Mouse (Mus musculus): ENCODE measurements around the gene Vmn1r4. TPM values are rescaled to one million over a fixed set of nuclear protein-coding genes. Genes with fewer than 3 reads are reported as not detected.

Gene Vmn1r4
- 0.38 and 0.46 TPM in 2 replicates for polyA plus RNA-seq (2014; fragmentation: Nextera tagmentation; extraction: Ambion mirVana)

DNA sequence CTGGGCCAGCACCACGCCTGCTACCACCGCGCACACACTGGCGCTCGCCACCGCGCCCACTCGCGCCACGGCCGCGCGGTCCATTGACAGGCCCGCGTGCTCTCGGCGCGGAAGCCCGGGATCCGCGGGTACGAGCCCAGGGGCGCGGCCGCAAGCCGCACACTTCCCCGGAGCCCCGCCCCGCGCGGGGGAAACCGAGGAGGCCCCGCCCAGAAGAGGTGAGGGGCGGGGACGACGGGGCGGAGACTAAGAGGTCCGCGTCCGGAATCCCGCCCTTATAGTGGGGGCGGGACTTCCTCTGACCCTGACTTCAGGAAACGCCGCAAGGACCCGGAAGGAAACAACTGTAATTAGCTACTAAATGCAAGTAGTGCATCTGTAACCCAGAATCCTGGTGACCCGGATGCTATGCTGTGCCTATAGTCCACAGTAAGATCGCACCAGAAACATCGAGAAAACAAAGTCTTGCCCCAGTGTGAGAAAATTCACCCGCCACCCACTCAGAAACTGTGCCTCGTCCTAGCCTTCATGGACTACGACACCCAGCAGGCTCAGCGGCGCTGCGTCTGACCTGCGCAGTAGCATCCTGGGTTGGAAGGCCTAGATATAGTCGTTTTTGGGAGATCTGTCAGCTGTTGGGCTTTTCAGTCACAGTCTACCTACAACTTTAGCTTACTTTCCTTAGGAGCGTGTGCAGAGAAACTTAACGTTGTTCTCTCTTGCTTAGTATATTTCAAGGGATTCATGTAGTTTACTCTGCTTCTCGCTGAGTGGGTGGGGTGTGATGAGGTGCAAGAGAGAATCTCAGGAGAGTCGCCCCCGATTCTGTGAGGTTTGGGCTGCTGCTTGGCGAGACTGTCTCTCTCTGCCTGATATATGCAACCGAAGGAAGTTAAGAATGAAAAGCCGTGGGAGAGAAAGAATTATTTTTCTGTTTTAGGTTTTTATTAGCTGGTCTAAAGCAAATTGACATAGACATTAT, at the start of gene Vmn1r4, which contains the start of gene Nt5c3:
Gene Vmn1r4 (plus strand): TSS at position 290 of the 982 bp plus-strand sequence.
Gene Nt5c3 (minus strand): TSS at position 207 of the 982 bp plus-strand sequence.
- Histone ChIP-seq H3K4me2 (ENCODE audit: low read depth, low read length) (peak within 1 kb of the TSS; percentile 57), H3K4me1 (ENCODE audit: control insufficient read depth, insufficient read depth, low read length) (no peaks in the 10 kb centered on the region), H3K4me3 (ENCODE audit: low read depth, low read length) (peak within 1 kb of the TSS; percentile 72), H3K9me3 (ENCODE audit: control insufficient read depth, low read length) (peaks cover 3% of the 10 kb centered on the region; the same call in 1 of the 2 replicates), H3K27ac (replicated peaks; ENCODE audit: low read depth, low read length) (peak within 1 kb of the TSS; percentile 80), H3K9ac (ENCODE audit: low read depth, low read length) (peak within 1 kb of the TSS; percentile 75), H3K27me3 (replicated peaks; ENCODE audit: control insufficient read depth, insufficient read depth, low read length) (no peaks in the 10 kb centered on the region), H3K36me3 (ENCODE audit: control insufficient read depth, insufficient read depth, low read length) (no peaks in the 10 kb centered on the region)
- ATAC-seq (ENCODE audit: low read depth) (peak; percentile 97), DNase-seq (ENCODE audit: low spot score) (peak; percentile 98)
- WGBS: 3% methylated on average over 64 of the region's 64 CpGs

DNA sequence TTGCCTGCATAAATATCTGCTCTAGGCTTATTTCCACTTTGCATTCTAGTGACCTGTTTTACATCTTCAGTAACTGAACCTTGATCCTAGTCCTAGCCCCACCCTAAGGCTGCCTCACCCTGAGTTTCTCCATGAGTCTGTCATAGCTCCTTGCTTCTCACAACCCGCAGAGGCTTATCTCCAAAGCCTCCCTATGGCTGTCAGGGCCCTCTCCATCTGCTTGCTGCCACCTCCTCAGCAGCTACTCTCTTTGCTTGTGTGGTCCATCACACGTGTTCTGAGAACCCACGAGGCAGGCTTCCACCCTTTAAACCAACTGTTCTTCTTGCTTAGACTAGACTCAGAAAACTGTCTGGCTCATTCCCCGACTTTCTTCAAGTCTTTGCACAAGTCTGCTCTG, 46.9 kb upstream of the Vmn1r4 start:
- H3K4me2 ChIP-seq (ENCODE audit: low read depth, low read length): no peak overlapping the region
- no peak overlapping the region for H3K4me3 ChIP-seq (ENCODE audit: low read depth, low read length)
- H3K36me3 ChIP-seq (ENCODE audit: control insufficient read depth, insufficient read depth, low read length): peaks cover 77% of the 10 kb centered on the region
- H3K4me1 ChIP-seq (ENCODE audit: control insufficient read depth, insufficient read depth, low read length): no peaks in the 10 kb centered on the region
- H3K27me3 ChIP-seq (replicated peaks; ENCODE audit: control insufficient read depth, insufficient read depth, low read length): no peaks in the 10 kb centered on the region
- WGBS: 90% methylated on average over 4 of the region's 4 CpGs
- no peak for ATAC-seq (ENCODE audit: low read depth)
- DNase-seq (ENCODE audit: low spot score): no peak
- no peaks in the 10 kb centered on the region for H3K9me3 ChIP-seq (ENCODE audit: control insufficient read depth, low read length)
- no peak overlapping the region for H3K9ac ChIP-seq (ENCODE audit: low read depth, low read length)
- H3K27ac ChIP-seq (replicated peaks; ENCODE audit: low read depth, low read length): no peak overlapping the region

DNA sequence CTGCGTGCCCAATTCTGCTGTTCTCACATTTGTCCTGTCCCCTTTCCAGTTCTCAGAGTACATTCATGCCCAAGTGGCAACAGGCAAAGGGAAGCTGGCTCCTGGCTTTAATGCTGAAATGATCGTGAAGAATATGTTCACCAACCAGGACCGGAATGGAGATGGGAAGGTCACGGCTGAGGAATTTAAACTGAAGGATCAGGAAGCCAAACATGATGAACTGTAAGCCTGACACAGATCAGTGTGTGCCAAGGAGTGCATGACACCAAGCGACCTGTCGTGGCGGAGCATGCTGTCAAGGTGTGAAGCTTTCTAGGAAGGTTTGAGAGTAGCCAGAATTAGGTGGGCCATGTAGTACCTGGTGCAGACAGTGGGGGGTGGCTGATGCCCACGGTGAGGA, 45.8 kb upstream of the Vmn1r4 start:
- H3K9me3 ChIP-seq (ENCODE audit: control insufficient read depth, low read length): no peaks in the 10 kb centered on the region
- DNase-seq (ENCODE audit: low spot score): no peak
- H3K36me3 ChIP-seq (ENCODE audit: control insufficient read depth, insufficient read depth, low read length): peaks cover 84% of the 10 kb centered on the region
- H3K4me2 ChIP-seq (ENCODE audit: low read depth, low read length): no peak overlapping the region
- WGBS: 91% methylated on average over 8 of the region's 8 CpGs
- no peak for ATAC-seq (ENCODE audit: low read depth)
- H3K4me1 ChIP-seq (ENCODE audit: control insufficient read depth, insufficient read depth, low read length): no peaks in the 10 kb centered on the region
- H3K4me3 ChIP-seq (ENCODE audit: low read depth, low read length): no peak overlapping the region
- H3K27me3 ChIP-seq (replicated peaks; ENCODE audit: control insufficient read depth, insufficient read depth, low read length): no peaks in the 10 kb centered on the region
- no peak overlapping the region for H3K27ac ChIP-seq (replicated peaks; ENCODE audit: low read depth, low read length)
- H3K9ac ChIP-seq (ENCODE audit: low read depth, low read length): no peak overlapping the region

DNA sequence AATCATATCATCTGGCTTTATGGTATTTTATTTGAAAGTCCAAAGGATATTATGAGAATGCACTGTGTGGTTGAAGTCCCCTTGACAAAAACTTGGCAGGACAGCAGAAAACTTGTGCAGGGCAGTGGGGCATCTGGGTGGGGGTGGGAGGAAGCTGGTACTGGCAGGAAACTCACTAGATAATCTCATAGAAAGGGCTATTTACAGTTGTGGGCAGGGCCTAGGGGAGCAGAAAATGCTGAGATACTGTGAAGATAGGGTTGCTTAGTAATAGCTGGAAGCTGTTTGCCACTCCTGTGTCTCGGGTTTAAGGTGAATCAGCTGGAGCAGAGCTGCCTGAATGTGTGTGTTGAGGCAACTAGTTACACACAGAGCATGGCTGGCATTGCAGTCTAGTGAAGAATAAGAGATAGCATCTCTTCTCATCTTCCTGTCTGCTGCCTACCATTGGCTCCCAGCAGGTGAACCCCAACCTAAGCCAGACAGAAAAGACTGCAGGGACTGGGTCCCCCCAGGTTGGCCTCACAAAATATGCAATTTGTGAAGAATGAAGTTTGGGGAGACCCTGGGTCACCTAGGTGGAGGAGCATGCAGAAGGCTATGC, 44.4 kb upstream of the Vmn1r4 start:
- ATAC-seq (ENCODE audit: low read depth) (no peak), DNase-seq (ENCODE audit: low spot score) (no peak)
- Histone ChIP-seq H3K4me1 (ENCODE audit: control insufficient read depth, insufficient read depth, low read length) (no peaks in the 10 kb centered on the region), H3K4me2 (ENCODE audit: low read depth, low read length) (no peak overlapping the region), H3K27ac (replicated peaks; ENCODE audit: low read depth, low read length) (no peak overlapping the region), H3K9me3 (ENCODE audit: control insufficient read depth, low read length) (no peaks in the 10 kb centered on the region), H3K36me3 (ENCODE audit: control insufficient read depth, insufficient read depth, low read length) (peaks cover 88% of the 10 kb centered on the region), H3K27me3 (replicated peaks; ENCODE audit: control insufficient read depth, insufficient read depth, low read length) (no peaks in the 10 kb centered on the region), H3K9ac (ENCODE audit: low read depth, low read length) (no peak overlapping the region), H3K4me3 (ENCODE audit: low read depth, low read length) (no peak overlapping the region)
- 75% methylated on average over 1 of the region's 1 CpGs for WGBS

DNA sequence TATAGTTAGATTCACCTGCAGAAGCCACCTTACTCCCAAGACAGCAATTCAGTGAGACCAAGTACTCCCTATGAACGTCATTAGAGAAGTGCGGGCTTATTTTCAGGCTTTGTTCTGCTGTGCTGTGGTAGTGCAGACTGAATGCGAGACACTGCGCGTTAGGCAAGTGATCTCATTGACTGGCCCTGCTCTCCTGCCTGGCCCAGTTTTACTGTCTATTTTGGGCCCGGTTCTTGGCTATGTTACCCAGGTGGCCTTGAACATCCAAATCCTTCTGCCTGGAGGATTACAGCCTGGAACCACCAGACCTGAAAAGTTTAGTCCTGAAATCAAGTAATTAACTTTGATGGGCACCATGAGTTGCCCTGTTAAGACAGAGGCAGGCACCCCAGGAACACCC, 35.3 kb upstream of the Vmn1r4 start:
- H3K27me3 ChIP-seq (replicated peaks; ENCODE audit: control insufficient read depth, insufficient read depth, low read length): no peaks in the 10 kb centered on the region
- H3K9ac ChIP-seq (ENCODE audit: low read depth, low read length): no peak overlapping the region
- H3K4me2 ChIP-seq (ENCODE audit: low read depth, low read length): no peak overlapping the region
- H3K36me3 ChIP-seq (ENCODE audit: control insufficient read depth, insufficient read depth, low read length): peaks cover 52% of the 10 kb centered on the region
- H3K4me1 ChIP-seq (ENCODE audit: control insufficient read depth, insufficient read depth, low read length): no peaks in the 10 kb centered on the region
- DNase-seq (ENCODE audit: low spot score) (no peak), ATAC-seq (ENCODE audit: low read depth) (no peak)
- H3K27ac ChIP-seq (replicated peaks; ENCODE audit: low read depth, low read length): no peak overlapping the region
- 0 out of 2 replicates have a peak, but pooled peaks cover 4% of the 10 kb centered on the region for H3K9me3 ChIP-seq (ENCODE audit: control insufficient read depth, low read length)
- 91% methylated on average over 6 of the region's 6 CpGs for WGBS
- H3K4me3 ChIP-seq (ENCODE audit: low read depth, low read length): no peak overlapping the region

DNA sequence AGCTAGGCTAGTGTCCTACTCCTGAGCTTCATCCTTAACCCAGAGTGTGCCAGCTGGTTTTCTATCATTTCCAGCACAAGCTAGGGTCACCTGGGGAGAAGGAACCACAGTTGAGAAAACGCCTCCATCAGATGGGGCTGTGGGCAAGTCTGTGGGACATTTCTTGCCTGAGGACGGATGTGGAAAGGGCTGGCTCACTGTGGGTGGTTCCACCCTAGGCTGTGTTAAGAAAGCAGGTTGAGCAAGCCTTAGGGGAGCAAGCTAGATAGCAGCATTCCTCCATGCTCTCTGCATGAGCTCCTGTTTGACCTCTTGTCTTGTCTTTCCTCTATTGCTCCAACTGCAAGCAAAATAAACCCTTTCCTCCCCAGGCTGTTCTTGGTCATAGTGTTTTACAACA, 33.1 kb upstream of the Vmn1r4 start:
- 78% methylated on average over 2 of the region's 2 CpGs for WGBS
- DNase-seq (ENCODE audit: low spot score) (no peak), ATAC-seq (ENCODE audit: low read depth) (no peak)
- H3K9ac ChIP-seq (ENCODE audit: low read depth, low read length): no peak overlapping the region
- H3K27ac ChIP-seq (replicated peaks; ENCODE audit: low read depth, low read length): no peak overlapping the region
- no peaks in the 10 kb centered on the region for H3K27me3 ChIP-seq (replicated peaks; ENCODE audit: control insufficient read depth, insufficient read depth, low read length)
- 0 out of 2 replicates have a peak, but pooled peaks cover 4% of the 10 kb centered on the region for H3K9me3 ChIP-seq (ENCODE audit: control insufficient read depth, low read length)
- H3K4me1 ChIP-seq (ENCODE audit: control insufficient read depth, insufficient read depth, low read length): no peaks in the 10 kb centered on the region
- H3K4me3 ChIP-seq (ENCODE audit: low read depth, low read length): no peak overlapping the region
- no peak overlapping the region for H3K4me2 ChIP-seq (ENCODE audit: low read depth, low read length)
- peaks cover 38% of the 10 kb centered on the region for H3K36me3 ChIP-seq (ENCODE audit: control insufficient read depth, insufficient read depth, low read length)

DNA sequence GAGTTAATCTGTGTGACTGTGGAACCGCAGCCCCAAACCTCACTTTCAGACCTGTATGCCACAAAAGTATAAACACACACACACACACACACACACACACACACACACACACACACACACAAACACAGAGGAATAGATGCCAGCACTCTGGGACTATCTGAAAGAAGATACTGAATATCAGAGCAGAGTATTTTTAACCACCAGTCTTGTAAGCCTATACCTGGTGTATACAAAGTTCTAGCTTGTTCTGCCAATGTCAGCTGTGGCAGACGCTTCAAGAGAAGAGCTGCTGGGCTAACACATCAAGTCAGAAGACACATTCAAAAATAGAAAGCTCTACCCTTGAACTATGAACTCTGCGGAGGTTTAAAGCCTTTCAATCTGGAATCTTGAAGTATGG, 24.2 kb upstream of the Vmn1r4 start:
- Histone ChIP-seq H3K9ac (ENCODE audit: low read depth, low read length) (no peak overlapping the region), H3K27me3 (replicated peaks; ENCODE audit: control insufficient read depth, insufficient read depth, low read length) (no peaks in the 10 kb centered on the region), H3K4me1 (ENCODE audit: control insufficient read depth, insufficient read depth, low read length) (peaks cover 11% of the 10 kb centered on the region; the same call in 1 of the 2 replicates), H3K4me3 (ENCODE audit: low read depth, low read length) (no peak overlapping the region), H3K9me3 (ENCODE audit: control insufficient read depth, low read length) (no peaks in the 10 kb centered on the region), H3K36me3 (ENCODE audit: control insufficient read depth, insufficient read depth, low read length) (no peaks in the 10 kb centered on the region), H3K27ac (replicated peaks; ENCODE audit: low read depth, low read length) (no peak overlapping the region), H3K4me2 (ENCODE audit: low read depth, low read length) (no peak overlapping the region)
- ATAC-seq (ENCODE audit: low read depth): no peak
- DNase-seq (ENCODE audit: low spot score): no peak
- whole genome bisulfite sequencing: 79% methylated on average over 3 of the region's 3 CpGs

DNA sequence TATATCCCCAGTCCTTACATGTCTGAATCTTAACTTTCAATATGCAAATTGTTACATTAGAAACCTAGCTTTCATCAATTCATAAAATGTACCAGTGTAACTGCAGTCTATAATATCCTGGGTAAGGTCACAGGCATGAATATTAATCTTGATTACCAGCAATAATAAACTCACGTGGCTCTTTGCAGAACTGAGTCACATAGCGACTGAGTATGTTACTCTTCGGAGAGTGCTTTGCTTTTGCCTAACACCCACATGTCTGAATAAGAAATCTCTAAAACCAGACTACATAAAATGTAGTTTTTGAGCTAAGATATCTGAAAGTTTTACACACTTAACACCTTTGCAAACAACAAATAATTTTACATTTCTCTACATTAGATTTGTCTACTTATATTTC, 22.5 kb upstream of the Vmn1r4 start:
- H3K4me2 ChIP-seq (ENCODE audit: low read depth, low read length): no peak overlapping the region
- H3K9ac ChIP-seq (ENCODE audit: low read depth, low read length): no peak overlapping the region
- no peaks in the 10 kb centered on the region for H3K9me3 ChIP-seq (ENCODE audit: control insufficient read depth, low read length)
- 64% methylated on average over 3 of the region's 3 CpGs for WGBS
- H3K27ac ChIP-seq (replicated peaks; ENCODE audit: low read depth, low read length): no peak overlapping the region
- H3K4me3 ChIP-seq (ENCODE audit: low read depth, low read length): no peak overlapping the region
- ATAC-seq (ENCODE audit: low read depth) (no peak), DNase-seq (ENCODE audit: low spot score) (no peak)
- H3K4me1 ChIP-seq (ENCODE audit: control insufficient read depth, insufficient read depth, low read length): peaks cover 12% of the 10 kb centered on the region; the same call in 1 of the 2 replicates
- no peaks in the 10 kb centered on the region for H3K27me3 ChIP-seq (replicated peaks; ENCODE audit: control insufficient read depth, insufficient read depth, low read length)
- no peaks in the 10 kb centered on the region for H3K36me3 ChIP-seq (ENCODE audit: control insufficient read depth, insufficient read depth, low read length)
